Mouse (Mus musculus): ENCODE data around the gene Rasa1. TPM values are rescaled to one million over a fixed set of nuclear protein-coding genes. Genes with fewer than 3 reads are reported as not detected.

The Rasa1 gene
- polyA plus RNA-seq (2015; fragmentation: Nextera tagmentation; extraction: Ambion mirVana) = 47.5 and 54.7 TPM in 2 replicates

- DNase-seq (ENCODE audit: low spot score) = peak; percentile 96
Measured at GRCm38 (mm10) chr13:85288843-85289713, at the start of gene Rasa1. TSS of gene Rasa1 (minus strand) at chr13:85289130.

GRCm38 (mm10) chr13:85311547-85311946, 22.6 kb upstream of the Rasa1 start:
- no peak for DNase-seq (ENCODE audit: low spot score)

GRCm38 (mm10) chr13:85310968-85311367, 22.0 kb upstream of the Rasa1 start:
- no peak for DNase-seq (ENCODE audit: low spot score)

- DNase-seq (ENCODE audit: low spot score) = no peak
Measured at GRCm38 (mm10) chr13:85310483-85310882, 21.6 kb upstream of the Rasa1 start.

- DNase-seq (ENCODE audit: low spot score) = no peak
Measured at GRCm38 (mm10) chr13:85306039-85306438, 17.1 kb upstream of the Rasa1 start.

- no peak for DNase-seq (ENCODE audit: low spot score)
Measured at GRCm38 (mm10) chr13:85290651-85291050, 1.7 kb upstream of the Rasa1 start.

- no peak for DNase-seq (ENCODE audit: low spot score)
Measured at GRCm38 (mm10) chr13:85288574-85288842, 422 bp downstream of the Rasa1 start.

GRCm38 (mm10) chr13:85287876-85288573, 905 bp downstream of the Rasa1 start:
- peak; percentile 22 for DNase-seq (ENCODE audit: low spot score)

- DNase-seq (ENCODE audit: low spot score) = no peak
Measured at GRCm38 (mm10) chr13:85282626-85283025, 6.3 kb downstream of the Rasa1 start.

GRCm38 (mm10) chr13:85278951-85279350, 10.0 kb downstream of the Rasa1 start:
- no peak for DNase-seq (ENCODE audit: low spot score)

GRCm38 (mm10) chr13:85274572-85274971, 14.4 kb downstream of the Rasa1 start:
- no peak for DNase-seq (ENCODE audit: low spot score)

- no peak for DNase-seq (ENCODE audit: low spot score)
Measured at GRCm38 (mm10) chr13:85273788-85274187, 15.1 kb downstream of the Rasa1 start.

GRCm38 (mm10) chr13:85238760-85239159, 50.2 kb downstream of the Rasa1 start:
- DNase-seq (ENCODE audit: low spot score) = no peak

- DNase-seq (ENCODE audit: low spot score) = no peak
Measured at GRCm38 (mm10) chr13:85218656-85219055, 70.3 kb downstream of the Rasa1 start.

GRCm38 (mm10) chr13:85210353-85210752, 78.6 kb downstream of the Rasa1 start:
- DNase-seq (ENCODE audit: low spot score) = no peak

GRCm38 (mm10) chr13:85208656-85209055, 80.3 kb downstream of the Rasa1 start:
- no peak for DNase-seq (ENCODE audit: low spot score)

- no peak for DNase-seq (ENCODE audit: low spot score)
Measured at GRCm38 (mm10) chr13:85207493-85207892, 81.4 kb downstream of the Rasa1 start.

- DNase-seq (ENCODE audit: low spot score) = no peak
Measured at GRCm38 (mm10) chr13:85191253-85191652, 97.7 kb downstream of the Rasa1 start.

- DNase-seq (ENCODE audit: low spot score) = peak; percentile 35
Measured at GRCm38 (mm10) chr13:85189644-85190121, 99.2 kb downstream of the Rasa1 start.

GRCm38 (mm10) chr13:85188903-85189643, 99.9 kb downstream of the Rasa1 start, which contains the start of gene Ccnh:
TSS of gene Ccnh (plus strand) at chr13:85189408.
- DNase-seq (ENCODE audit: low spot score) = peak; percentile 86
